Mouse (Mus musculus): ENCODE data around the gene Klrb1b. TPM values are rescaled to one million over a fixed set of nuclear protein-coding genes. Genes with fewer than 3 reads are reported as not detected.
"Not testable (repeated sequence)": the region's sequence is repeated elsewhere in the genome, so short reads cannot be mapped to it uniquely, and the experiment has no call there.

The Klrb1b gene
- polyA plus RNA-seq, 1 experiment from 2014 or later = 0.35 TPM

DNA sequence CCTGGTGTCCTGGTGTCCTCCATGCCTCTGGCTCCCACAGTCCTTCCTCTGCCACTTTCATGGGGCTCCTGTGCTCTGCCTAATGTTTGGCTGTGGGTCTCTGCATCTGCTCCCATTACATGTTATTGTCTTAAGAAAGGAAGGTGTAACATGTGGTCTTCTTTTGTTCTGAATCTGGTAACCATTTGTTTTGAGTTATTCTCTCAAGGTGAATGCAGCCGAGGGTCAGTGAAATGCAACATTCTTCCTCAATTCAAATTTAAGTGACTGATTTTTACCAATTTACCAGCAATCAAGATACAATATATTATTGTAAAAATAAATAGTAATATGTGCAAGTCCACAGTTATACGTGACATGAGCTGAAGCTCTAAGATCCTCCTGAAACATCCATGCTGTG, 37.0 kb downstream of the Klrb1b start, which contains the start of gene Klrb1c:
Gene Klrb1c (minus strand): TSS at position 101 of the 400 bp plus-strand sequence.
- TF ChIP-seq EP300 (IDR thresholded peaks at IDR 0.05) = no peak
- TF ChIP-seq CTCF (IDR thresholded peaks at IDR 0.05) = no peak
- H3K27me3 ChIP-seq (replicated peaks; ENCODE audit: insufficient read depth, low read length) = no peaks in the 10 kb centered on the region
- H3K9ac ChIP-seq (replicated peaks; ENCODE audit: low read depth) = no peak within 1 kb of the TSS
- H3K9me3 ChIP-seq (ENCODE audit: low read length) = no peaks in the 10 kb centered on the region
- ATAC-seq (no peak), DNase-seq (ENCODE audit: low spot score) (no peak)
- no peaks in the 10 kb centered on the region for H3K36me3 ChIP-seq (ENCODE audit: insufficient read depth, low read length)
- no peak within 1 kb of the TSS for H3K27ac ChIP-seq (ENCODE audit: low read length)
- H3K4me1 ChIP-seq (ENCODE audit: insufficient read depth, low read depth, low read length) = no peaks in the 10 kb centered on the region
- 85% methylated on average over 2 of the region's 2 CpGs for WGBS
- no peak within 1 kb of the TSS for H3K4me3 ChIP-seq (ENCODE audit: low read depth, low read length)
- H3K4me2 ChIP-seq (replicated peaks; ENCODE audit: low read depth, low read length) = no peak within 1 kb of the TSS

GRCm38 (mm10) chr6:128788517-128788916, 37.6 kb downstream of the Klrb1b start:
- no peak overlapping the region for H3K9ac ChIP-seq (replicated peaks; ENCODE audit: low read depth)
- DNase-seq (ENCODE audit: low spot score) (no peak), ATAC-seq (no peak)
- TF ChIP-seq EP300 (IDR thresholded peaks at IDR 0.05) (no peak), CTCF (IDR thresholded peaks at IDR 0.05) (no peak)
- H3K4me2 ChIP-seq (replicated peaks; ENCODE audit: low read depth, low read length) = no peak overlapping the region
- H3K27ac ChIP-seq (ENCODE audit: low read length) = no peak overlapping the region
- H3K9me3 ChIP-seq (ENCODE audit: low read length) = no peaks in the 10 kb centered on the region
- H3K4me3 ChIP-seq (ENCODE audit: low read depth, low read length) = no peak overlapping the region
- H3K36me3 ChIP-seq (ENCODE audit: insufficient read depth, low read length) = no peaks in the 10 kb centered on the region
- no peaks in the 10 kb centered on the region for H3K4me1 ChIP-seq (ENCODE audit: insufficient read depth, low read depth, low read length)
- H3K27me3 ChIP-seq (replicated peaks; ENCODE audit: insufficient read depth, low read length) = no peaks in the 10 kb centered on the region
- 81% methylated on average over 1 of the region's 1 CpGs for WGBS

GRCm38 (mm10) chr6:128786396-128786795, 39.7 kb downstream of the Klrb1b start:
- not testable (repeated sequence) for H3K27ac ChIP-seq (ENCODE audit: low read length); DNase-seq (ENCODE audit: low spot score); H3K4me2 ChIP-seq (replicated peaks; ENCODE audit: low read depth, low read length); H3K36me3 ChIP-seq (ENCODE audit: insufficient read depth, low read length); H3K4me3 ChIP-seq (ENCODE audit: low read depth, low read length); ATAC-seq; H3K4me1 ChIP-seq (ENCODE audit: insufficient read depth, low read depth, low read length); H3K9me3 ChIP-seq (ENCODE audit: low read length); H3K9ac ChIP-seq (replicated peaks; ENCODE audit: low read depth); H3K27me3 ChIP-seq (replicated peaks; ENCODE audit: insufficient read depth, low read length)
- WGBS = 75% methylated on average over 1 of the region's 1 CpGs

DNA sequence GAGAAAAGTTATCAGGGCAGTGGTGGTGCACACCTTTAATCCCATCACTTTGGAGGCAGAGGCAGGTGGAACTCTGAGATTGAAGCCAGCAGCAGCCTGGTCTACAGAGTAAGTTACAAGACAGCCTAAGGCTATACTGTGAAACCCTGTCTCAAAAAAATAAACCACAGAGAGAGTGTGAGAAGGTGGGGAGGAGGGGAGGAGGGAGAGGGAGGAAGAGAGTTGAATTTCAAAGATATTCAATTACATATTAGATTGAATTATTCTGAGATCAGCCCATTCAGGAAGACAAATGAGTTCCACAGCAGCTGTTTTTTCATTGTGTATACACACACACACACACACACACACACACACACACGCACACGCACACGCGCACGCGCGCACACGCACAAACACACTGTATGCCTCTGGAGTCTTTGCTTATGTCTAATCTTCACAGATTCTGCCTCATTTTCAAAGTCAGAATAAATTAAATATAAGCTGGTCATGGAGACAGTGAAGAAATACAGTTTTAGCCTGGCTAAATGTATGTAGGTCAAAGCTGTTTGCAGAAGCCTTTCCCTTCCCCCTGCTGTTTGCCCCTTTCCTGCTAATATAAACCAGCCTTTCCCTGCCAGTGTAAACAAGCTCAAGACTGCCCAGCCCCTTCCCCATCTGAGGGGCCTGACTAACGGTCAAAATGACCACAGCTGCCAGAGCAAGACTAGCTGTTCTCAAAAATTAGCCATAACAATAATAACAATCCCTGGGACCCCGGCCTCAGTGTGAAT, 56.5 kb downstream of the Klrb1b start:
- DNase-seq (ENCODE audit: low spot score) = no peak
- H3K27me3 ChIP-seq (replicated peaks; ENCODE audit: insufficient read depth, low read length) = no peaks in the 10 kb centered on the region
- peak overlapping the region; percentile 6; the same call in 1 of the 2 replicates for H3K27ac ChIP-seq (ENCODE audit: low read length)
- H3K4me2 ChIP-seq (replicated peaks; ENCODE audit: low read depth, low read length) = peak overlapping the region; percentile 14; the same call in 1 of the 2 replicates
- H3K9me3 ChIP-seq (ENCODE audit: low read length) = no peaks in the 10 kb centered on the region
- 67% methylated on average over 10 of the region's 10 CpGs for WGBS
- H3K36me3 ChIP-seq (ENCODE audit: insufficient read depth, low read length) = no peaks in the 10 kb centered on the region
- TF ChIP-seq EP300 (IDR thresholded peaks at IDR 0.05) (no peak), CTCF (IDR thresholded peaks at IDR 0.05) (no peak)
- no peak overlapping the region for H3K9ac ChIP-seq (replicated peaks; ENCODE audit: low read depth)
- H3K4me1 ChIP-seq (ENCODE audit: insufficient read depth, low read depth, low read length) = no peaks in the 10 kb centered on the region
- ATAC-seq = peak; percentile 51
- H3K4me3 ChIP-seq (ENCODE audit: low read depth, low read length) = no peak overlapping the region

DNA sequence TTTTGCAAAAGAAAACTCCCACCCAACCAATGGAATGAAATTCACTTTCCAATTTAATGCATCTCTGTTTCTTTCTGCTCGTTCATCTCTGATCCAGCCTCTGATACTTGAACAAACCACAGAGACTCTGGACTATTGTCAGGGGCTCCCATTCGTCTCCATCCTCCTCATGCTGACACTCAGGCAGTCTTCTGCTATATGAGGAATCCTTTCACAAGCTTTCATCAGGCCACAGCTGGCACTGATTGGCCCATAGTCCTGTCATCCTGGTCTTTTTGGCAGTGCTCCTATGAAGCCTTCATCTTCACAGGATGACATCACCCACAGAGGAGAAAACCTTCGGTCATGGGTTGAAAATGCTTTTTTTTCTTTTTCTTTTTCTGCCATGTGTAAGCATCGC, 58.1 kb downstream of the Klrb1b start:
- DNase-seq (ENCODE audit: low spot score) = no peak
- H3K27ac ChIP-seq (ENCODE audit: low read length) = no peak overlapping the region
- ATAC-seq = no peak
- no peaks in the 10 kb centered on the region for H3K4me1 ChIP-seq (ENCODE audit: insufficient read depth, low read depth, low read length)
- H3K4me3 ChIP-seq (ENCODE audit: low read depth, low read length) = no peak overlapping the region
- H3K27me3 ChIP-seq (replicated peaks; ENCODE audit: insufficient read depth, low read length) = no peaks in the 10 kb centered on the region
- H3K36me3 ChIP-seq (ENCODE audit: insufficient read depth, low read length) = no peaks in the 10 kb centered on the region
- TF ChIP-seq EP300 (IDR thresholded peaks at IDR 0.05) (no peak), CTCF (IDR thresholded peaks at IDR 0.05) (no peak)
- WGBS = 69% methylated on average over 4 of the region's 4 CpGs
- no peaks in the 10 kb centered on the region for H3K9me3 ChIP-seq (ENCODE audit: low read length)
- no peak overlapping the region for H3K9ac ChIP-seq (replicated peaks; ENCODE audit: low read depth)
- no peak overlapping the region for H3K4me2 ChIP-seq (replicated peaks; ENCODE audit: low read depth, low read length)

DNA sequence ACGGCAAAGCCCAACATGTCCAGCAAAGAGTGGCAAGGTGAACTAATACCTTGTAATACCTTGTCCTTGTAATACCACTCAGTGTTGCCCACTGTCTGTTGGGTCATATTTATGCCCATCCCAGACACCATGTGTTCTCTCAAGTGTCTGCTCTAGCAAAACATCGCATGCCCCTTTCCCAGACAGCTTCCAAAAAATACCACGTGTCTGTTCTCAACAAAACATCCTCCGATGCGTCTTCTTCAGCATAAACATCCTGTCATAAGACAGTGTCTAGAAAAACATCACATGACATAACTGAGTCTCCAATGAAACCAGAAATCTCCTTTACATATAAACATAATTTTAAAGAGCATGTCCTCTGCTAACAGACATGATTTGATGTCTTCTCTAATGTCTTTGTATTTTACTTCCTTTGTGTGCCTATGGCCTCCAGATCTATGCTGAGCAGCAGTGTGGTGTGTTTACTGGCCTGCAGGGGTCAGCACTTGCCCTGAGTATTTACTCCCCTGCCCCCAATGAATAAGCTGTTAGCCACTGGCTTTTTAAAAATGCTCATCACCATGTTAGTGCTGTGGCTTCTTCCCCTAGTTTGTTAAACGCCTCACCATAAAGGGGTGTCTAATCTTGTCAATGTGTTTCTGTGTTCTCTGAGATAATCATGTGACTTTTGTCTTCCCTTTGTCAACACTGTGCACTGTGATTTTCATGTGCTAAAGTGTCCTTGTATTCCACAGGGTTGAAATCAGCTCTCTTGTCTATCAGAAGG, 59.5 kb downstream of the Klrb1b start:
- H3K36me3 ChIP-seq (ENCODE audit: insufficient read depth, low read length); H3K27ac ChIP-seq (ENCODE audit: low read length); H3K4me3 ChIP-seq (ENCODE audit: low read depth, low read length); H3K9me3 ChIP-seq (ENCODE audit: low read length); H3K9ac ChIP-seq (replicated peaks; ENCODE audit: low read depth); H3K27me3 ChIP-seq (replicated peaks; ENCODE audit: insufficient read depth, low read length); H3K4me1 ChIP-seq (ENCODE audit: insufficient read depth, low read depth, low read length); H3K4me2 ChIP-seq (replicated peaks; ENCODE audit: low read depth, low read length): not testable (repeated sequence)
- DNase-seq (ENCODE audit: low spot score) (peak; percentile 69), ATAC-seq (peak; percentile 25; the same call in 1 of the 2 replicates)
- WGBS = 46% methylated on average over 6 of the region's 6 CpGs
- peak; percentile 69 for TF ChIP-seq CTCF (IDR thresholded peaks at IDR 0.05)
